Mouse (Mus musculus) ZHBTc4 (cell line): ENCODE results near the gene Tbx1.
A peak's percentile ranks its signal among the peaks of the same experiment; 100 is the strongest.

ENCODE experiments used
- DNase-seq: peaks from one replicate; pipeline ENCODE4 v3.0.0-alpha.2; 2011; ENCODE audit warnings: low read depth, low spot score

Gene Tbx1

DNA sequence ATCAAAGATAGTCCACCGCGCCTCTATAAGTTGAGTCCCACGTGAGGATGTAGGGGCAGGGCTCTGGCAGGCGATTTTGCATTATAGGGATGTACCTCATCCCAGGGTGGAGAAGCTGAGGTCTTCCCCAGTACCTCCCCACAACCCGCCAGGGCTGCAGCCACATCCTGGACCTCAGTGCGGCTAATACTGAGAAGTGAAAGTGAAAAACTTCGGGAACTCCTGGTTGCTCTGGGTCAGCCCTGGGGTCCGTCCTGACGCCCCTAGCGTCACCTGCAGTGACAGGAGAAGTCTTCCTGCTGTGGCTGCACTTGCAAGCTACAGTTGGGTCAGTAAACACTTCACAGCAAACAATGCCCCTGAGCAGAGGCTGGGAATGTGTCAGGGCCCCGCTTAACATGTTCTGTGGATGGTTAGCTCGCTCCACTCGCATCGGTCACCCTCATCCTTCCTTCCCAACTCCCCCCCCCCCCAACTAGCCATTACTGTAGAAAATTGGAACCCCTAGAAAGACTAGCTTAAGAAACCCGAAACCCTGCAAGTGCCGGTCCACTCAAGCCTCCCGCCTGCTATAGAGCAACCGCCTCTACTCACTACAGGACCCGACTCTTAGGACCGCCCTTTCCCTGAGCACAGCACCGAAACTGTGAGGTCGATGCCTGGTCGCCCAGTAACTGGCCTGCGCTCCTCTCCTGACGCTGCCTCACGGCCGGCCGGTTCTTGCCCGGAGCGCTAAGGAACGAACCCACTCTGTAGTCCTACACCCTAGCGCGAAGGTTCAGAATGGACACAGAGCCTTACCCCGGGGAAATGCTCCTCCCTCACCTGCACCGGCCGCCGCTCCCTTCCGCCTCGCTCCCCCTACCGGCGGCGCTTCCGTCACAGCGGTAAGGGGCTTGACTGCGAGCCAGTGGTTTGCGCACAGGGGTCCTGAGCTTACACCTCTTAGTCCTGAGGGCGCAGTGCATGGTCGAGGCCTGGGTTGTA lies at the start of gene Tbx1:
Gene Tbx1 (minus strand): TSS at position 868 of the 987 bp plus-strand sequence.
- DNase-seq = peak; percentile 79

DNA sequence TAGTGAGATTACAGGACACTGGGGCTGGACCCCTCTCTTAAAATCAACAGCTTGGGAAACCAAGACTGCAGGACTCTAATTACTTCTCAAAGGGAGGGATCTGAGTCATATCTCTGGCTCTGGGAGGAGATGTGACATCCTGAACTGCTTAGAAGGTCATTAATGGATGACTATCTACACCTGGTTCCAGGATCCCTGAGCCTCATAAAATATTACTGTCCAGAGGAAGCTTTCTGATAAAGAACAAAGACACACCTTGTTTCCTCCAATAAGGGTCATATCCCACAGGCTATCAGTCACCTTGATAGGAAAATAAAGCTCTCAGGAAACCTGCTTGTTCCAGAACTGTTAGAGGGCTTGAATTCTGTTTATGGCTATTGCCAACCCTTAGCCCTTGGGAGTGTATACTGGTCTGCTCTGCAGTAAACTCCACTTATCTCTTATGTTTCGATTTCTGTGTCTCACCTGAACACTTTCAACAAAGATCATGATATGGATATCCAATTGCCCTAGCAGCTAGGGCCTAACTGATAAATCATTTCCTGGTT lies 49.0 kb upstream of the Tbx1 start:
- DNase-seq = no peak

- no peak for DNase-seq
Observed at GRCm38 (mm10) chr16:18638396-18638795, 47.9 kb upstream of the Tbx1 start.

DNA sequence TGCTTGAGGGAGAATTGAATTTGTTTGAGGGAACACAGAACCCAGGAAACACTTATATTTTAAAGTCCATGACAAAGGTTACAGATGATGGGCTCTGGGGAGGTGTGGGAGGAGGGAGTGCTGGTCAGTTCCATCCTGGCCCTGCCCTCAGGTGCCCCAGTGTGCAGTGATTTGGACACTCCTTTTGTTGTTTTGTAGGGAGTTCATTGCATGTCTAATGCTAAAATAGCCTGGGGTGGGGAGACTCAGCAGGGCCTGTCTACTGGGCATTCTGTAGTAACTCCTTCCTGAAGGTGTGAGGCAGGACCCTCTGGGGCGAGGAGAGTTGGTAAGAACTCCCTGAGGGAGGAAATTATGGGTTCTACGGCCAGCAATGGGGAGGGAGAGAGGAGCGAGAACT lies 46.3 kb upstream of the Tbx1 start:
- no peak for DNase-seq

GRCm38 (mm10) chr16:18636401-18636800 lies 45.9 kb upstream of the Tbx1 start:
- DNase-seq = no peak

DNA sequence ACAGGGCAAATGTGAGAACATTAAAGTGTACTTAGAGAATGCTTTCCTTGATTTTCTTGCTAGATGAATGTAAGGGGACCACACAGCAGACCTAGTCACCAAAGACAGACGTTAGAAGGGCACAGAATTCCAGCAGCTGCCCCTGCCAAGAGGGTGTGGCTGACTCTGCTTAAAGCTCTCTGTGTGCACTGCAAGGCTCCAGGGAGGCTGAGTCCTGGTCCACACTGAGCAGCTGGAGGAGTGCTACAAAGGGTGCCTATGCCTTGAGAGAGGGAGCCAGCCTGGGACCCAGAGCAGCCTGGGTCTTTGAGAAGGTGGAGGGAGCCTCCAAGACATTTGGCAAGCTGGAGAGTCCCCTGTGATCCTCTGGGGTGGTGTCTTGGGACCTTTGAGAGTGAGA lies 42.9 kb upstream of the Tbx1 start:
- no peak for DNase-seq

GRCm38 (mm10) chr16:18632816-18633215 lies 42.3 kb upstream of the Tbx1 start:
- DNase-seq = no peak

DNA sequence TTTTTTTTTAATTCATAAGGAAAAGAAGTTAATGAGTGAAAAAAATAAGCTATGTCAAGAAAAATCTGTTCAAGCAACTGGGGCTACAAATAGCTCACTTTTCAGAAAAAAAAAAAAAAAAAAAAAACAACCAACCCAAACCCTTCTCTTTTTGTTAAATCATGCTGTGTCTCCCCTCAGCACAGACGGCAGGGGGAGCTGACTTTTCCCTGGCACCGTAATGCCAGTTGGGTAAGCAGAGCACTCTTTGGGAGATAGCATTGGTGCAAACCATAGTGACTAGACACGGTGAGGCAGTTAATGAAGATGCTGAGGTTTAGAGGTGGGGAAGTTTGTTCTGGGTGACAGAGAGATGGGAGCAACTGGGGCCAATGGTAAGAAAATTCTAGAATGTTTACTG lies 41.6 kb upstream of the Tbx1 start:
- DNase-seq = no peak

GRCm38 (mm10) chr16:18631141-18631540 lies 40.7 kb upstream of the Tbx1 start:
- no peak for DNase-seq

DNA sequence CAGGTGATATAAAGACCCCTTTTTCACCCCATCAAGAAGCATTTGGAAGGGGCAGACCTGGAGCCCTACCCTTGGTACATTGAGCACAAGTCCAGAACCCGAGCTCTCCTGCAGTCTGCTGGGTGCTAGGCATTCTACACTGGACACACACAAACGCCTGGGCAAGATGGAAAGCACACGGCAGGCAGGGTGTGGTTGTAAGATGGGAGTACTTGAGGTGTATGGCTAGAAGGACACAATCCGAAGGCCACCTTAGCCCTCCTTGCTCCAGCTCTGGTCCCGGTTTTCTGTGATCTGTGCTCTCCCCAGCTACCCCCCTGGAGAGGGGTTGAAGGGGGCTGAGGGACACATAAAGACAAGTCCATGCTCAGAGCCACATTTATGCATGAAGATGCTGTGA lies 39.8 kb upstream of the Tbx1 start:
- no peak for DNase-seq

DNA sequence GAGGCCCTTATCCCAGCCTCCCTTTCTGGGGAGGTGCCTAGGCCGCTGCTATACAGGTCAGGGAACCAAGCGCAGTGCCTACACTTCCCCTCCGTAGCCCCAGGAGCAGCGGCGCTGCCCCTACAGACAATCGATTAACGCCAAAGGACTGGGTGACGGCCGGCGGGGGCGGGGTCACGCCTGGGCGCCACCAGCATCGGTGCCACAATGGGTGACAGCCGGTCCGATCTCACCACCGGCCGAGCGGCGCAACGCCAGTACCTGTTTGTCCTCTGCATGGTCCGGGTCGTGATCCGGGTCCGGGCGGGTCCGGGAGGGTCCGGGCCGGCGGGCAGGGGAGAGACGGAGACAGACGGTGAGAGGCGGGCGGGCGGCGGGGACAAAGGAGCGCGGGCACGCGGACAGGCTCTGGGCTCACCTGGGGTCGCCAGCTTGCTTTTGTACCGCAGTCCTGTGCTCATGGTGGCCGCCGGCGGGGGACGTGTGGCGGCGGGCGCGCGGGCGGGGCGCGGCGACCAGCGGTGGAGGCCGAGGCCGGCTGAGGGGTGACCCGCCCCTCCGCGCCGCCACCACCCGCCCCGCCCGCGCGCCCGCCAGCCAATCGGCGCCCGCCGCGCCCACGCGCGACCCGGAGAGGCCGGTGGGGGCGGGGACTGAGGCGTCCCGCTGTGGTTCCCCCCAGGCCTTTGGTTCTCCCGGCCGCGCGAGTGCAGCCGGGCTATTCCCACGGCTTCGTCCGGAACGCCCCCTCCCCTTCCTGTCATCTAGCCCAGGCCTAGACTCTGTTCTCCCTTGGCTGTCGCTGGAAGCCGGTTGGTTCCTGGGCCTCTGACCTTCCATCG lies 39.1 kb upstream of the Tbx1 start, which contains the start of gene Sept5:
Gene Sept5 (minus strand): TSS at position 565 of the 842 bp plus-strand sequence.
- DNase-seq = peak; percentile 58

DNA sequence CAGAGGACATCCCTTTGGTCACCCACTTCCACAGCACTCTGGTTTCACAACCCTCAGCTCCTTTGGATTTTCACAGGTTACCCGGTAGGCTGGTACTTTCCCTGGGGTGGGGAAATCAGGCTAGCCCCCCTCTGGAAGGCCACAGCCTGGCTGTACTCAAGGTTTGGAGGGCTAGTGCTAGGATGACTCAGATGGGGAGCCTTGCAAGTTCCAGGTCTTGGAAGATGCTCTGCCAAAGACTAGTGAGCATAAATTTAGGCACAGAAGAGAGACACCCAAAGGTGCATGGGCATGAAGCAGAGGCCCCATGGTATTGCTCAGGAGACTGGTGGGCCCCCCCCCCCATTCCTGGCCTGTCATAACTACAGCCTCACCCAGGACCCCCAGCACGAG lies 38.5 kb upstream of the Tbx1 start:
- DNase-seq = no peak

- DNase-seq = no peak
Observed at GRCm38 (mm10) chr16:18628206-18628947, 37.9 kb upstream of the Tbx1 start.

DNA sequence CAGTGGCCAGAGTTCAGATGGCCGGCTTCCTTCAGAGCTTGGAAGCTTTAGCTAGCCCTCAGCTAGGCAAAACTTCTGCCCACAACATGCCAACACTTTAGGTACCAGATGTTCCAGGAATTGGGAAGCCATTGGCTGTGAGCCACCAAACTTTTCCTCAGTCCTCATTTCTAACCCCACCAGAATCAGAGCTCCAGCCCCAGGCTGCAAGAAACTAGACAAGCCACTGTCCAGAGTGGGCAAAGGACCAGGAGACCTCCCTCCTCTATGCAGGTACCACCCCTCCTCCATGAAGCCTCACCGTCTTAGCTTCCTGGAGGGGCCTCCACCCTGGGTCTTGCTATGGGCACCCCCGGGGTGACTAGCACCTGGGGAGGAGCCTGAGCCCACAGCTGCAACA lies 36.7 kb upstream of the Tbx1 start:
- no peak for DNase-seq

DNA sequence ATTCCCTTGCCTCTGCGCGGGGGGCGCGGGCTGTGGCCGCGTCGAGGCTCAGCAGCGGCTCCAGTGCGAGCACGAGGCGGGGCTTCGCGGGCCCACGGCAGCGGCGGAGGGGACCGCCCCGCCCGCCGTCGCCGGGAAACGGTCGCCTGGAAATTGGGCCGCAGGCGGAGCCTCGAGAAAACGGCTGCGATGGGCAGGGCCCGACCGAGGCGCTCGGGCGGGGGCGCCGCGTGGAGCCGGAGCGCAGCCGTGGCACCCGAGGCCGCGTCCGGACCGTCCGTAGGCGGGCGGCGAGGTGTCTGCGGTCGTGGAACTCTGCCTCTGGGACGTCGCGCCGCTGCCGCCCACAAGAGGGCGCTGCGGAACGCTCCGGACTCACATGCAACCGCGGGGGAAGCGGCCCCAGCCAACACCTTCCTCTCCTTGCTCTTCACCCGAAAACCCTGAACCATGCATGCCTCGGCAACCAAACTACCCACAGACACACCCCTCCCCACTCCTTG lies 36.0 kb upstream of the Tbx1 start, which contains the start of gene Gm49601:
Gene Gm49601 (minus strand): TSS at position 52 of the 503 bp plus-strand sequence.
- peak; percentile 95 for DNase-seq

DNA sequence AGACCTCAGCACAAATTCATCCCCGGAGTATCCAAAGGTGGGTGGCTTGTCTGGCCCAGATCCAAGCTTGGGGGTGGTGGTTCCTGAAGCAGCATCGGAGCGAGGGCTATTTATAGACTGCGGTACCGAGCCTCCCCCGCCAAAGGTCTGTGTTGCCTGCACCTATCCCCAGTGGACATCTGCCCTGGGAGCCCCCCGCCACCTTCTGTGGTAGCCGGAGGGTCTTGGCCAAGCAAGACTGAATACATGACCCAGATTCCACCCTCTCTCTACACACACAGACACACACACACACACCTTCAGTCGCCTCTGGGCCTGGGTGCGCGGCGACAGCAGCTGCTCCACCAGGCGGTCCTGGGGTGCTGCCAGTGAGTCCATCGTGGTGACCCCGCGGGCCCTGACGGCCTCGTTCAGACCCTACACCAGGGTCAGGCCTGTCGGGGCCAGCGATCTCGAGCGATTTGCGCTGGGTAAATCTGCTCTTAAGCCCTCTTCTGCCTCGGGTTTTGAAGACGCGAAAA lies 35.4 kb upstream of the Tbx1 start:
- DNase-seq = peak; percentile 22

DNA sequence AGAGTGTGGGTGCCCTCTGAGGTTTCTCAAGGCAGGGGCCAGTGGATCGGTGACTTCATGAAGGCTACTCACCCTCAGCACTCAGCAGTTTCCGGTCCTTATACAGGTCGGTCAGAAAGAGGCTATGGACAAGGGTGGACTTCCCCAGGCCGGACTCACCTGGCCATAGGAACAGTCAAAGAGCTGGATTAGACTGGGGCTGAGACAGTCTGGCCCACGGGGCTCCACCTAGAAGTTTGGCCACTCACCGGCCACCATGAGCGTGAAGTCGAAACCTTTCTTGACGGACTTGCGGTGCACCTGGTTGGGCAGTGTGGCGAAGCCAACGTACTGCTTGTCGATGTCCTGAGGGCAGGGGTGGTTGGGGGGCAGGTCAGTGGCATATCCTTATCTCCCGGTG lies 34.6 kb upstream of the Tbx1 start:
- no peak for DNase-seq

GRCm38 (mm10) chr16:18624641-18625040 lies 34.2 kb upstream of the Tbx1 start:
- DNase-seq = no peak

GRCm38 (mm10) chr16:18623751-18624540 lies 33.5 kb upstream of the Tbx1 start:
- no peak for DNase-seq
